In the genomic region with DNA sequence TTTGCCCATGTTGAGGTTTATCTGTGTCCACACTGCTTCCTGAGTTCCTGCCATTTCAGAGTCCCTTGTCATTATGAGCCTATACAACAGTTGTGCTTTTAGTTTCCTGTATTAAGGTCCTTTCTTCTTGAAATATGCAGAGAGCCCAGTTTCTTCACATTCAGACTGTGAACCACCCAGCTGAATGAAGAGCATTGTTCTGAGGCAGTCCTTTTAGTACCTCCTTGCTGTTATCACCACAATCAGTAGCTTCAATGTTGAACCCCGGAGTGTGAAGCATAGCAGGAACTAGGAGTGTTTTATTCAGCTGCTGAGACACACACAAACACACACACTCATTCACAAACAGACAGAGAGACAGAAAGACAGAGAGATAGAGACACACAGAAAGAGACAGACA, we compare ENCODE assay signal across 30 mouse cellular contexts.
A peak's percentile ranks its signal among the peaks of the same experiment; 100 is the strongest.
DNase-seq lines count a peak whose midpoint lies in the region; ATAC-seq and TF ChIP-seq lines count a peak whose summit lies in the region.
"Had no signal": no experiment of that assay in that cellular context is flagged by ENCODE, and none has a peak within 500 bp of the region (broad histone marks: within the 10 kb centered on the region; RNA-seq: fewer than 3 reads in every experiment).

No protein-coding gene starts in this region.

- peaks cover 4% of the 10 kb centered on the region; the same call in 1 of the 2 replicates for H3K4me1 ChIP-seq in kidney, embryonic 16.5 days (ENCODE audit: insufficient read depth, low read length)
- 0 out of 2 replicates have a peak, but pooled peaks cover 3% of the 10 kb centered on the region for H3K4me1 ChIP-seq in intestine, embryonic 16.5 days (ENCODE audit: control insufficient read depth, insufficient read depth, low read length)
- H3K4me1 ChIP-seq in neural tube, embryonic 15.5 days = no peaks in the 10 kb centered on the region
- H3K4me1 ChIP-seq: embryonic facial prominence, embryonic 13.5 days; forebrain, embryonic 12.5 days; heart, embryonic 10.5 days; heart, embryonic 15.5 days; limb, embryonic 10.5 days; limb, embryonic 15.5 days; midbrain, embryonic 13.5 days had no signal

- no peak overlapping the region for H3ac ChIP-seq in myocyte (ENCODE audit: control insufficient read depth, insufficient read length)

- no peaks in the 10 kb centered on the region for H3K27me3 ChIP-seq in kidney, embryonic 16.5 days (ENCODE audit: insufficient read depth, low read length)
- H3K27me3 ChIP-seq in intestine, embryonic 16.5 days (replicated peaks; ENCODE audit: control insufficient read depth, insufficient read depth, low read length) = no peaks in the 10 kb centered on the region
- H3K27me3 ChIP-seq in myocyte (ENCODE audit: control insufficient read depth, insufficient read depth, insufficient read length) = no peaks in the 10 kb centered on the region
- no peaks in the 10 kb centered on the region for H3K27me3 ChIP-seq in neural tube, embryonic 15.5 days (replicated peaks)
- H3K27me3 ChIP-seq: embryonic facial prominence, embryonic 13.5 days; forebrain, embryonic 12.5 days; heart, embryonic 15.5 days; limb, embryonic 15.5 days; midbrain, embryonic 13.5 days had no signal

- H3K9ac ChIP-seq in kidney, embryonic 16.5 days (replicated peaks; ENCODE audit: low read length) = no peak overlapping the region
- no peak overlapping the region for H3K9ac ChIP-seq in intestine, embryonic 16.5 days (ENCODE audit: low read depth, low read length)
- no peak overlapping the region for H3K9ac ChIP-seq in neural tube, embryonic 15.5 days (replicated peaks)
- H3K9ac ChIP-seq: embryonic facial prominence, embryonic 13.5 days; forebrain, embryonic 12.5 days; heart, embryonic 15.5 days; limb, embryonic 15.5 days; liver, embryonic 14.5 days; midbrain, embryonic 13.5 days had no signal

- H3K79me2 ChIP-seq in myocyte (ENCODE audit: control insufficient read depth, insufficient read depth) = no peaks in the 10 kb centered on the region

- H3K4me2 ChIP-seq in kidney, embryonic 16.5 days (replicated peaks; ENCODE audit: low read depth, low read length) = no peak overlapping the region
- no peak overlapping the region for H3K4me2 ChIP-seq in intestine, embryonic 16.5 days (ENCODE audit: low read depth, low read length)
- peak overlapping the region; percentile 65 for H3K4me2 ChIP-seq in myocyte (ENCODE audit: low read depth)
- no peak overlapping the region for H3K4me2 ChIP-seq in neural tube, embryonic 15.5 days
- H3K4me2 ChIP-seq: embryonic facial prominence, embryonic 13.5 days; forebrain, embryonic 12.5 days; heart, embryonic 15.5 days; limb, embryonic 15.5 days; midbrain, embryonic 13.5 days had no signal

- 68% methylated on average over 1 of the region's 1 CpGs for WGBS in kidney, embryonic 16.5 days
- WGBS in intestine, embryonic 16.5 days = 57% methylated on average over 1 of the region's 1 CpGs
- 50% methylated on average over 1 of the region's 1 CpGs for WGBS in neural tube, embryonic 15.5 days

- ATAC-seq in kidney, embryonic 16.5 days (ENCODE audit: low FRiP score, low TSS enrichment) = no peak
- ATAC-seq in intestine, embryonic 16.5 days = peak; percentile 65; the same call in 1 of the 2 replicates
- no peak for ATAC-seq in neural tube, embryonic 15.5 days (ENCODE audit: low FRiP score)
- ATAC-seq: activated CD4-positive, CD25-positive, alpha-beta regulatory T cell, adult 4 months; hindbrain, embryonic 16.5 days; midbrain, embryonic 13.5 days had no signal

- no peak for TF ChIP-seq POLR2A in myocyte (IDR thresholded peaks at IDR 0.05; ENCODE audit: insufficient read length, low read depth)

- DNase-seq in kidney, postnatal 4 days = no peak
- DNase-seq in thymus, postnatal 0 days (ENCODE audit: low spot score) = peak; percentile 3
- no peak for DNase-seq in thymus, postnatal 25 days
- no peak for DNase-seq in adrenal gland, postnatal 14 days
- DNase-seq: cerebellum, adult 11 months; cerebellum, adult 9-10 months; cerebellum, postnatal 36 days; embryo, embryonic 11 days; gastrocnemius, postnatal 10 days; layer of hippocampus, adult 9-11 months; lung, postnatal 14 days; right cerebral cortex, adult 18-20 months; right cerebral cortex, postnatal 4 days; thymus, adult 18-20 months; thymus, postnatal 4 days had no signal

- H3K27ac ChIP-seq in kidney, embryonic 16.5 days (ENCODE audit: low read length) = peak overlapping the region; percentile 8; the same call in 1 of the 2 replicates
- H3K27ac ChIP-seq in intestine, embryonic 16.5 days (ENCODE audit: low read length) = no peak overlapping the region
- H3K27ac ChIP-seq in neural tube, embryonic 15.5 days (replicated peaks) = no peak overlapping the region
- H3K27ac ChIP-seq: embryonic facial prominence, embryonic 13.5 days; forebrain, embryonic 12.5 days; heart, embryonic 10.5 days; heart, embryonic 15.5 days; limb, embryonic 10.5 days; limb, embryonic 15.5 days; liver, embryonic 14.5 days; midbrain, embryonic 13.5 days; stomach, postnatal 0 days had no signal

- no peaks in the 10 kb centered on the region for H3K9me3 ChIP-seq in kidney, embryonic 16.5 days (ENCODE audit: low read length)
- no peaks in the 10 kb centered on the region for H3K9me3 ChIP-seq in intestine, embryonic 16.5 days (ENCODE audit: control insufficient read depth, low read length)
- no peaks in the 10 kb centered on the region for H3K9me3 ChIP-seq in neural tube, embryonic 15.5 days (replicated peaks)
- H3K9me3 ChIP-seq: embryonic facial prominence, embryonic 13.5 days; forebrain, embryonic 12.5 days; heart, embryonic 10.5 days; heart, embryonic 15.5 days; limb, embryonic 10.5 days; limb, embryonic 15.5 days; midbrain, embryonic 13.5 days had no signal

- no peak overlapping the region for H3K4me3 ChIP-seq in kidney, embryonic 16.5 days (ENCODE audit: low read length)
- no peak overlapping the region for H3K4me3 ChIP-seq in intestine, embryonic 16.5 days (ENCODE audit: low read length)
- H3K4me3 ChIP-seq in myocyte = no peak overlapping the region
- H3K4me3 ChIP-seq in neural tube, embryonic 15.5 days (replicated peaks) = no peak overlapping the region
- H3K4me3 ChIP-seq: embryonic facial prominence, embryonic 13.5 days; forebrain, embryonic 12.5 days; heart, embryonic 10.5 days; heart, embryonic 15.5 days; limb, embryonic 10.5 days; limb, embryonic 15.5 days; midbrain, embryonic 13.5 days had no signal

- no peaks in the 10 kb centered on the region for H3K36me3 ChIP-seq in kidney, embryonic 16.5 days (ENCODE audit: insufficient read depth, low read length)
- no peaks in the 10 kb centered on the region for H3K36me3 ChIP-seq in intestine, embryonic 16.5 days (ENCODE audit: control insufficient read depth, insufficient read depth, low read length)
- H3K36me3 ChIP-seq in myocyte (ENCODE audit: control insufficient read depth, insufficient read depth) = no peaks in the 10 kb centered on the region
- no peaks in the 10 kb centered on the region for H3K36me3 ChIP-seq in neural tube, embryonic 15.5 days
- H3K36me3 ChIP-seq: embryonic facial prominence, embryonic 13.5 days; forebrain, embryonic 12.5 days; heart, embryonic 10.5 days; heart, embryonic 15.5 days; limb, embryonic 10.5 days; limb, embryonic 15.5 days; midbrain, embryonic 13.5 days had no signal

TF ChIP-seq in myocyte, 11 proteins besides CTCF, POLR2A, EP300 and RAD21:
- TF ChIP-seq POLR2AphosphoS2 (IDR thresholded peaks at IDR 0.05; ENCODE audit: insufficient read length, low read depth) = no peak
- TF ChIP-seq REST (IDR thresholded peaks at IDR 0.05; ENCODE audit: insufficient read depth, insufficient read length) = no peak
- TF ChIP-seq MYOD1 (IDR thresholded peaks at IDR 0.05; ENCODE audit: control insufficient read depth in 1 of 3, insufficient read length in 2 of 3, low read depth in 2 of 3) = no peak
- TF ChIP-seq USF1 (IDR thresholded peaks at IDR 0.05; ENCODE audit: low read depth) = no peak
- TF ChIP-seq E2F4 (IDR thresholded peaks at IDR 0.05; ENCODE audit: insufficient read depth) = no peak
- no peak for TF ChIP-seq CEBPB (IDR thresholded peaks at IDR 0.05; ENCODE audit: insufficient read depth, poor library complexity, severe bottlenecking)
- no peak for TF ChIP-seq MAX (IDR thresholded peaks at IDR 0.05; ENCODE audit: low read depth)
- TF ChIP-seq TCF3 (IDR thresholded peaks at IDR 0.05; ENCODE audit: insufficient read length, low read depth) = no peak
- TF ChIP-seq SRF (IDR thresholded peaks at IDR 0.05; ENCODE audit: control insufficient read depth, insufficient read length, low read depth) = no peak
